Mouse (Mus musculus) kidney, adult 2 months (tissue): ENCODE data around the gene Tradd. TPM values are rescaled to one million over a fixed set of nuclear protein-coding genes. Genes with fewer than 3 reads are reported as not detected.
A peak's percentile ranks its signal among the peaks of the same experiment; 100 is the strongest.

Source experiments
- DNase-seq: peaks from one replicate; pipeline ENCODE4 v3.0.0; 2021
- H3K27ac ChIP-seq: fragments of 200-500 bp; 2 replicates; pipeline ENCODE4 v1.5.1; 2012; ENCODE audit warnings: low read depth, low read length, control low read depth, inconsistent platforms; ENCODE audit not compliant: insufficient read depth
- H3K27me3 ChIP-seq: fragments of 200-500 bp; replicated peaks from 2 replicates; pipeline ENCODE4 v1.6.1; 2012; ENCODE audit warnings: mild to moderate bottlenecking, moderate library complexity, low read length, inconsistent platforms; ENCODE audit not compliant: control insufficient read depth, insufficient read depth
- H3K36me3 ChIP-seq: fragments of 200-500 bp; 2 replicates; pipeline ENCODE4 v1.6.1; 2012; ENCODE audit warnings: mild to moderate bottlenecking, moderate library complexity, low read length, inconsistent platforms; ENCODE audit not compliant: control insufficient read depth, insufficient read depth
- H3K4me1 ChIP-seq: fragments of 200-500 bp; 2 replicates; pipeline ENCODE4 v1.6.1; 2011; ENCODE audit warnings: low read length; ENCODE audit not compliant: control insufficient read depth, insufficient read depth
- H3K4me3 ChIP-seq: fragments of 200-500 bp; 2 replicates; pipeline ENCODE4 v1.5.1; 2011; ENCODE audit warnings: mild to moderate bottlenecking, low read depth, low read length, control low read depth; ENCODE audit not compliant: insufficient read depth
- CTCF ChIP-seq: fragments of 200-500 bp; conservative IDR thresholded peaks from 2 replicates; pipeline ENCODE4 v1.5.1; 2011; ENCODE audit warnings: low read depth, mild to moderate bottlenecking, control low read depth, low read length, moderate library complexity, mixed read lengths; ENCODE audit not compliant: insufficient read depth, insufficient read length
- POLR2A ChIP-seq: fragments of 200-500 bp; IDR thresholded peaks from one replicate; pipeline ENCODE4 v1.6.1; 2011; ENCODE audit warnings: low read depth, low read length, control low read depth
- WGBS: fragments of 180-500 bp; shearing (Covaris S2); methylation state at CpG from one replicate; pipeline ENCODE4 v1.1.7; 2018; 5-methylcytosine and 5-hydroxymethylcytosine counted together
- polyA plus RNA-seq: library from polyadenylated mRNA; depleted of rRNA; stranded (reverse); fragments of >200 nt; gene quantifications from 2 replicates; pipeline ENCODE4 v1.2.3, GENCODE M21; 2012

The Tradd gene
- polyA plus RNA-seq, 1 experiment: 13.5 TPM

DNA sequence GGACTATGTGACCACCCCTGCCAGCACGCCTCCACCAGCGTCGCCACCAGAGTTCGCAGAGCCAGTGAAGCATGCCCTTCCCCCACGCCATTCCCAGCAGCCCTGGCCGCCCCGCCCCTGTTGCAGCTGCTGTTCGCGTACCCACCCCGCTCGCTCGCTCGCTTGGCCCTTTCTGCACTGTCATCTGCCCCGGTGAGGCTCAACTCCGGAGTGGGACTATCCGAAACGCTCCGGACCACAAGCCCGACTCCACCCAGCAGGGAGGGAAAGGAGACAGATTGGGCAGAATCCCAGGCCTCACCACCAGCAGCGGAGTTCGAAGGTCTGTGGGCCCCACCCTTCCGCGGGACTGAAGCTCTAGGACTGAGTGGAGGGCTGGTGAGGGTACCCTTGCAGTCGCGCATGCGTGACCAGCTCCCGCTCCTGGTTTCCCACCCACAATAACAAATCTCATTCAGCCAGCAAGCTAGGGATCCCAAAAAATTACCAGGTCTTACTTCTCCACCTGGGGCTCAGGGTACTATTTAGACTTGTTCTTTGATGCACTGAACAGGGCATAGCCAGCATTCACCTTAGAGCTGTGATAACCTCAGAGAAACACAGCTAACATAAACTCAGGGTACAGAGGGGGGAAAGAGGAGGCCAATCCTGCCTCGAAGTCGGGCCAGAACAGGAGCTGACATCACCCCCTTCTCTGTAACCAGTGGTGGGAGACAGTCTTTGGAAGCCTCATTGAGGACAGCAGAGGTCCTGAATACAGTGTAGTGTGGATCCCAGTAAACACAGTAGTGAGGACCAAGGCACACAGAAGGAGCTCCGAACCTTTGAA is 12.1 kb upstream of the Tradd start:
- peak; percentile 45 for DNase-seq
- WGBS: 6% methylated on average over 30 of the region's 30 CpGs
- Histone ChIP-seq H3K27ac (no peak overlapping the region), H3K4me3 (peak overlapping the region; percentile 20), H3K36me3 (no peaks in the 10 kb centered on the region), H3K4me1 (no peaks in the 10 kb centered on the region; the same call in 1 of the 2 replicates), H3K27me3 (no peaks in the 10 kb centered on the region)
- no peak for TF ChIP-seq POLR2A
- no peak for TF ChIP-seq CTCF

- DNase-seq: no peak
- WGBS: 8% methylated on average over 10 of the region's 10 CpGs
- Histone ChIP-seq H3K27ac (no peak within 1 kb of the TSS), H3K4me3 (peak within 1 kb of the TSS; percentile 20), H3K4me1 (no peaks in the 10 kb centered on the region; the same call in 1 of the 2 replicates), H3K36me3 (no peaks in the 10 kb centered on the region), H3K27me3 (no peaks in the 10 kb centered on the region)
- TF ChIP-seq POLR2A (no peak), CTCF (no peak)
Observed at GRCm38 (mm10) chr8:105275840-105276239, 11.4 kb upstream of the Tradd start, which contains the start of gene Nol3. Gene Nol3, plus strand, starts transcription at chr8:105276140.

GRCm38 (mm10) chr8:105275387-105275786 is 11.0 kb upstream of the Tradd start:
- no peak overlapping the region for H3K4me3 ChIP-seq
- no peak for TF ChIP-seq POLR2A
- TF ChIP-seq CTCF: no peak
- H3K27ac ChIP-seq: no peak overlapping the region
- 12% methylated on average over 11 of the region's 11 CpGs for WGBS
- no peak for DNase-seq
- no peaks in the 10 kb centered on the region; the same call in 1 of the 2 replicates for H3K4me1 ChIP-seq
- H3K36me3 ChIP-seq: no peaks in the 10 kb centered on the region
- H3K27me3 ChIP-seq: no peaks in the 10 kb centered on the region

DNA sequence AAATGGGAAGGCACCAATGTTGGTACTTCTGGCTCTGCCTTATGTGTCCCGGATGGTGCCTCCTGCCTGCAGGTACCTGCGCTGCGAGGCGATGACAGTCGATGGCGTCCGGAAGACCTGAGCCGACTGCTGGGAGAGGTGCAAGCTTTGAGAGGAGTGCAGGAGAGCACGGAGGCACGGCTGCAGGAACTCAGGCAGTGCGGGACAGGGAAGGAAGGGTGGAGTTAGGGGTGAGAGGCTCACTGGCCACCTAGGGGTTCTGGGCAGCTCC is 6.4 kb upstream of the Tradd start:
- peaks cover 1% of the 10 kb centered on the region for H3K36me3 ChIP-seq
- no peak overlapping the region for H3K27ac ChIP-seq
- DNase-seq: no peak
- 27% methylated on average over 11 of the region's 11 CpGs for WGBS
- no peaks in the 10 kb centered on the region for H3K27me3 ChIP-seq
- H3K4me3 ChIP-seq: no peak overlapping the region
- no peak for TF ChIP-seq POLR2A
- TF ChIP-seq CTCF: no peak
- peaks cover 3% of the 10 kb centered on the region; the same call in 1 of the 2 replicates for H3K4me1 ChIP-seq

DNA sequence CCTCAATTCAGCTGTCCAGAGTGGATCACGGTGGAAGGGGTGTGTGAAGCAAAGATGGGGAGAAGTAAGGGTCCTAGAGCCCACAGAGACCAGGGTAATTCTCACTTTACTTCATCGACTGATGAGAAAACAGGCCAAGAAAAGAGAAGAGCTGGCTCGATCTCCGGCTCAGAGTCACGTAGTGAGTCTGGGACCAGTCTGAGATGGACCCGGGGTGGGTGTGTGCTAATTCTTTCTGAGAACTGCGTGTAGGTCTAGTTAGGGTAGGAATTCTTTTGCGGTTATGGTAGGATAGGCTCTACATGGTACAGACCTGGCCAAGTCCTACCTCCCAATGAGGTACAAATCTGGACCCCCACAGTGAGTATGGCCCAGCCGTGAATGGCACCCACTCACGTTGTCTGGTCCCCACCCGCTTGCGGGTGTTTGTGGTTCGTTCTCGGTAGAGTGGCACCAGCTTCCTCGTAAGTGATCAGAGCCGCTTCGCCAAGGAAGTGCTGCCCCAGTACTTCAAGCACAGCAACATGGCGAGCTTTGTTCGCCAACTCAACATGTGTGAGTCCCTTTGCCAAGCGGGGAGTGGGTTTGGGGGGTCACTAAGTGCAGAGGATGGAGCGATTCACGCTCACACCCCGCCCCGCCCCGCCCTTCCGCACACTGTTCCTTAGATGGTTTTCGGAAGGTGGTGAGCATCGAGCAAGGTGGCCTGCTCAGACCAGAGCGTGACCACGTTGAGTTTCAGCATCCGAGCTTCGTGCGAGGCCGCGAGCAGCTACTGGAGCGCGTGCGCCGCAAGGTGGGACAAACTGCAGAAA is 5.9 kb upstream of the Tradd start:
- DNase-seq: no peak
- Histone ChIP-seq H3K27me3 (no peaks in the 10 kb centered on the region), H3K4me3 (peak overlapping the region; percentile 56), H3K27ac (no peak overlapping the region), H3K36me3 (peaks cover 1% of the 10 kb centered on the region), H3K4me1 (peaks cover 3% of the 10 kb centered on the region; the same call in 1 of the 2 replicates)
- WGBS: 33% methylated on average over 39 of the region's 39 CpGs
- TF ChIP-seq POLR2A: no peak
- TF ChIP-seq CTCF: no peak

- Histone ChIP-seq H3K27me3 (no peaks in the 10 kb centered on the region), H3K27ac (peak within 1 kb of the TSS; percentile 59), H3K36me3 (peaks cover 1% of the 10 kb centered on the region), H3K4me3 (peak within 1 kb of the TSS; percentile 56), H3K4me1 (peaks cover 3% of the 10 kb centered on the region; the same call in 1 of the 2 replicates)
- no peak for TF ChIP-seq POLR2A
- no peak for TF ChIP-seq CTCF
- peak; percentile 84 for DNase-seq
- 2% methylated on average over 42 of the region's 42 CpGs for WGBS
Observed at GRCm38 (mm10) chr8:105269461-105269947, 5.1 kb upstream of the Tradd start, which contains the start of gene Hsf4. Gene Hsf4, plus strand, starts transcription at chr8:105269801.

GRCm38 (mm10) chr8:105269075-105269458 is 4.7 kb upstream of the Tradd start:
- peaks cover 1% of the 10 kb centered on the region for H3K36me3 ChIP-seq
- peak; percentile 45 for DNase-seq
- peak overlapping the region; percentile 56 for H3K4me3 ChIP-seq
- 18% methylated on average over 10 of the region's 10 CpGs for WGBS
- TF ChIP-seq CTCF: no peak
- TF ChIP-seq POLR2A: no peak
- H3K27ac ChIP-seq: peak overlapping the region; percentile 59
- no peaks in the 10 kb centered on the region for H3K27me3 ChIP-seq
- peaks cover 3% of the 10 kb centered on the region; the same call in 1 of the 2 replicates for H3K4me1 ChIP-seq
